Mouse (Mus musculus) olfactory bulb, adult 2 months (tissue): ENCODE measurements around the gene Cadm1. TPM values are rescaled to one million over a fixed set of nuclear protein-coding genes. Genes with fewer than 3 reads are reported as not detected.

Experiments
- H3K27ac ChIP-seq: fragments of 200-500 bp; 2 replicates; pipeline ENCODE4 v1.5.1; 2012; ENCODE audit warnings: low read depth, low read length; ENCODE audit not compliant: insufficient read depth
- H3K4me1 ChIP-seq: fragments of 200-500 bp; 2 replicates; pipeline ENCODE4 v1.6.1; 2012; ENCODE audit warnings: low read length; ENCODE audit not compliant: control insufficient read depth, insufficient read depth
- H3K4me3 ChIP-seq: fragments of 200-500 bp; 2 replicates; pipeline ENCODE4 v1.5.1; 2012; ENCODE audit warnings: mild to moderate bottlenecking, low read depth, low read length, moderate library complexity; ENCODE audit not compliant: insufficient read depth
- CTCF ChIP-seq: fragments of 200-500 bp; IDR thresholded peaks from 2 replicates; pipeline ENCODE4 v1.5.1; 2012; ENCODE audit warnings: low read depth, mild to moderate bottlenecking, low read length, moderate library complexity; ENCODE audit not compliant: insufficient read depth
- POLR2A ChIP-seq: fragments of 200-500 bp; IDR thresholded peaks from 2 replicates; pipeline ENCODE4 v1.6.1; 2012; ENCODE audit warnings: mild to moderate bottlenecking, low read depth, low read length, moderate library complexity; ENCODE audit not compliant: insufficient read depth
- WGBS: fragments of 180-500 bp; shearing (Covaris S2); methylation state at CpG from one replicate; pipeline ENCODE4 v1.1.7; 2018; 5-methylcytosine and 5-hydroxymethylcytosine counted together
- polyA plus RNA-seq: library from polyadenylated mRNA; stranded (reverse); fragments of >200 nt; gene quantifications from 2 replicates; pipeline ENCODE4 v1.2.4, GENCODE M21; 2012; ENCODE audit warnings: low replicate concordance; ENCODE audit not compliant: missing spikeins, insufficient read depth, insufficient read length

Cadm1 gene
- polyA plus RNA-seq, 1 experiment = not detected

GRCm38 (mm10) chr9:47882372-47882771 lies 352.4 kb downstream of the Cadm1 start:
- WGBS = 81% methylated on average over 11 of the region's 11 CpGs
- Histone ChIP-seq H3K4me3 (no peak overlapping the region), H3K27ac (no peak overlapping the region)

GRCm38 (mm10) chr9:47891721-47892120 lies 361.7 kb downstream of the Cadm1 start:
- Histone ChIP-seq H3K4me3 (no peak overlapping the region), H3K4me1 (no peaks in the 10 kb centered on the region), H3K27ac (no peak overlapping the region)
- no peak for TF ChIP-seq CTCF
- WGBS = 83% methylated on average over 8 of the region's 8 CpGs

More at GRCm38 (mm10) chr9:47882372-47882771, 352.4 kb downstream of the Cadm1 start:
- no peaks in the 10 kb centered on the region for H3K4me1 ChIP-seq
- TF ChIP-seq POLR2A (no peak), CTCF (no peak)

- TF ChIP-seq POLR2A (no peak), CTCF (no peak)
- WGBS = 92% methylated on average over 6 of the region's 6 CpGs
Observed at GRCm38 (mm10) chr9:47892995-47893394, 363.0 kb downstream of the Cadm1 start.

GRCm38 (mm10) chr9:47894096-47894495 lies 364.1 kb downstream of the Cadm1 start:
- TF ChIP-seq POLR2A = no peak
- TF ChIP-seq CTCF = no peak
- WGBS = 22% methylated on average over 5 of the region's 5 CpGs
- Histone ChIP-seq H3K27ac (no peak overlapping the region), H3K4me3 (no peak overlapping the region), H3K4me1 (no peaks in the 10 kb centered on the region)

More at GRCm38 (mm10) chr9:47892995-47893394, 363.0 kb downstream of the Cadm1 start:
- Histone ChIP-seq H3K27ac (no peak overlapping the region), H3K4me1 (no peaks in the 10 kb centered on the region), H3K4me3 (no peak overlapping the region)

- H3K4me3 ChIP-seq = no peak overlapping the region
- H3K27ac ChIP-seq = no peak overlapping the region
- 62% methylated on average over 7 of the region's 7 CpGs for WGBS
Observed at GRCm38 (mm10) chr9:47894661-47895060, 364.7 kb downstream of the Cadm1 start.

GRCm38 (mm10) chr9:47895121-47895520 lies 365.1 kb downstream of the Cadm1 start:
- H3K4me3 ChIP-seq = no peak overlapping the region
- no peak for TF ChIP-seq POLR2A
- TF ChIP-seq CTCF = no peak
- no peak overlapping the region for H3K27ac ChIP-seq
- H3K4me1 ChIP-seq = no peaks in the 10 kb centered on the region
- WGBS = 63% methylated on average over 9 of the region's 9 CpGs

More at GRCm38 (mm10) chr9:47894661-47895060, 364.7 kb downstream of the Cadm1 start:
- H3K4me1 ChIP-seq = no peaks in the 10 kb centered on the region
- TF ChIP-seq CTCF (no peak), POLR2A (no peak)

- Histone ChIP-seq H3K27ac (no peak overlapping the region), H3K4me1 (peaks cover 4% of the 10 kb centered on the region), H3K4me3 (no peak overlapping the region)
- 57% methylated on average over 10 of the region's 10 CpGs for WGBS
- TF ChIP-seq POLR2A = no peak
- TF ChIP-seq CTCF = no peak
Observed at GRCm38 (mm10) chr9:47900734-47901133, 370.8 kb downstream of the Cadm1 start.

GRCm38 (mm10) chr9:47903661-47904060 lies 373.7 kb downstream of the Cadm1 start:
- WGBS = 77% methylated on average over 7 of the region's 7 CpGs
- TF ChIP-seq POLR2A (no peak), CTCF (no peak)
- Histone ChIP-seq H3K4me3 (no peak overlapping the region), H3K27ac (no peak overlapping the region), H3K4me1 (peaks cover 4% of the 10 kb centered on the region)

- H3K27ac ChIP-seq = no peak overlapping the region
- no peak for TF ChIP-seq POLR2A
- no peak for TF ChIP-seq CTCF
- H3K4me3 ChIP-seq = no peak overlapping the region
- WGBS = 78% methylated on average over 2 of the region's 2 CpGs
- peaks cover 10% of the 10 kb centered on the region for H3K4me1 ChIP-seq
Observed at GRCm38 (mm10) chr9:47904339-47904922, 374.5 kb downstream of the Cadm1 start.

- no peak for TF ChIP-seq CTCF
- TF ChIP-seq POLR2A = no peak
- H3K27ac ChIP-seq = no peak overlapping the region
- WGBS = 72% methylated on average over 6 of the region's 6 CpGs
- H3K4me1 ChIP-seq = peaks cover 10% of the 10 kb centered on the region
- no peak overlapping the region for H3K4me3 ChIP-seq
Observed at GRCm38 (mm10) chr9:47906521-47906920, 376.5 kb downstream of the Cadm1 start.
